Mouse (Mus musculus): Measurements from ENCODE around the gene Asphd1. TPM values are rescaled to one million over a fixed set of nuclear protein-coding genes. Genes with fewer than 3 reads are reported as not detected.

The Asphd1 gene
- polyA plus RNA-seq, 1 experiment from 2014 or later: 6.5 TPM

- Histone ChIP-seq H3K9ac (replicated peaks; ENCODE audit: low read length) (no peak overlapping the region), H3K27me3 (ENCODE audit: control insufficient read depth, insufficient read depth, low read length) (no peaks in the 10 kb centered on the region), H3K9me3 (ENCODE audit: control insufficient read depth, low read length) (no peaks in the 10 kb centered on the region), H3K4me1 (ENCODE audit: control insufficient read depth, insufficient read depth, low read length) (peaks cover 15% of the 10 kb centered on the region), H3K4me3 (replicated peaks; ENCODE audit: low read depth, low read length) (no peak overlapping the region), H3K4me2 (ENCODE audit: low read length) (no peak overlapping the region), H3K27ac (replicated peaks; ENCODE audit: low read depth, low read length) (no peak overlapping the region), H3K36me3 (ENCODE audit: control insufficient read depth, insufficient read depth, low read length) (peaks cover 31% of the 10 kb centered on the region)
- DNase-seq (peak; percentile 43), ATAC-seq (ENCODE audit: low FRiP score, low TSS enrichment) (no peak)
- WGBS: 43% methylated on average over 3 of the region's 3 CpGs
These were observed 2.9 kb downstream of the Asphd1 start for GRCm38 (mm10) chr7:126946530-126946929.

DNA sequence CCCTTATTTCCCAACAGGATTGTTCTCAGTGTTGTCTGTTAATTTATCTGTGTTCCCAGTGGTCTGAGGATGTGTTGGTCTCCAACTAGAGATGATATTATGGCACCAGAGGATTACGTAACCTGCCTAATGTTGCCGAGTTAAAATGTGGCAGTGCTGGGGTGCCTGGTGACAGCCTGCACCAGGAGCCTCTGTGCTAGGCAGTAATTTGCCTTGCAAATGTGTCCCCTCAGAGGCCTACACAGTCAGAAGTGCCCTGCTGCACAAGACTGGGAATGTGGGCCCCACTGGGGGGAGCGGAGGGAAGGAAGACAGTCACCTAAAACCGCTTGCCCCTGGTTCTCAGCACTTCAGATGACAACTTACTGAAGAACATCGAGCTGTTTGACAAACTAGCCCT is 7.6 kb downstream of the Asphd1 start:
- 40% methylated on average over 5 of the region's 5 CpGs for WGBS
- Histone ChIP-seq H3K36me3 (ENCODE audit: control insufficient read depth, insufficient read depth, low read length) (peaks cover 40% of the 10 kb centered on the region), H3K4me3 (replicated peaks; ENCODE audit: low read depth, low read length) (no peak overlapping the region), H3K9ac (replicated peaks; ENCODE audit: low read length) (no peak overlapping the region), H3K4me1 (ENCODE audit: control insufficient read depth, insufficient read depth, low read length) (no peaks in the 10 kb centered on the region), H3K27ac (replicated peaks; ENCODE audit: low read depth, low read length) (no peak overlapping the region), H3K27me3 (ENCODE audit: control insufficient read depth, insufficient read depth, low read length) (no peaks in the 10 kb centered on the region), H3K4me2 (ENCODE audit: low read length) (no peak overlapping the region), H3K9me3 (ENCODE audit: control insufficient read depth, low read length) (no peaks in the 10 kb centered on the region)
- DNase-seq: peak; percentile 11
- no peak for ATAC-seq (ENCODE audit: low FRiP score, low TSS enrichment)

DNA sequence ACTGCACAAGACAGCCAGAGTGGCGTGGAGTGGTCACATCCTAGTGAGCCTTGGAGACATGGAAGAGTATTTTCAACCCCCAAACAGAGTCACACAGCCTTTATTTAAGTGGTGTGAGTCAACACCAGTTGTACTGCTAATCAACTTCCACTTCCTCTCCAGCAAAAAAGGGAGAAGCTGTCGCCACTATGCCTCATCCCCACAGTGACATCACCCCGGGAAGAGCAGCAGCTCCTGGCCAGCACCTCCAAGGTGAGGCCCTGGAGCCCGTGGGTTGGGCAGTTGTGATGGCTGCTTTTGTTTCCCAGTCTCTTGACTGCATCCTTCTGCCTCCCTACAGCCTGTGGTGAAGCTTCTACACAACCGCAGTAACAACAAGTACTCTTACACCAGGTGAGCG is 8.2 kb downstream of the Asphd1 start:
- no peaks in the 10 kb centered on the region for H3K27me3 ChIP-seq (ENCODE audit: control insufficient read depth, insufficient read depth, low read length)
- H3K4me1 ChIP-seq (ENCODE audit: control insufficient read depth, insufficient read depth, low read length): no peaks in the 10 kb centered on the region
- no peaks in the 10 kb centered on the region for H3K9me3 ChIP-seq (ENCODE audit: control insufficient read depth, low read length)
- ATAC-seq (ENCODE audit: low FRiP score, low TSS enrichment): no peak
- H3K27ac ChIP-seq (replicated peaks; ENCODE audit: low read depth, low read length): no peak overlapping the region
- DNase-seq: no peak
- peaks cover 45% of the 10 kb centered on the region for H3K36me3 ChIP-seq (ENCODE audit: control insufficient read depth, insufficient read depth, low read length)
- 61% methylated on average over 6 of the region's 6 CpGs for WGBS
- H3K4me3 ChIP-seq (replicated peaks; ENCODE audit: low read depth, low read length): no peak overlapping the region
- no peak overlapping the region for H3K4me2 ChIP-seq (ENCODE audit: low read length)
- no peak overlapping the region for H3K9ac ChIP-seq (replicated peaks; ENCODE audit: low read length)

DNA sequence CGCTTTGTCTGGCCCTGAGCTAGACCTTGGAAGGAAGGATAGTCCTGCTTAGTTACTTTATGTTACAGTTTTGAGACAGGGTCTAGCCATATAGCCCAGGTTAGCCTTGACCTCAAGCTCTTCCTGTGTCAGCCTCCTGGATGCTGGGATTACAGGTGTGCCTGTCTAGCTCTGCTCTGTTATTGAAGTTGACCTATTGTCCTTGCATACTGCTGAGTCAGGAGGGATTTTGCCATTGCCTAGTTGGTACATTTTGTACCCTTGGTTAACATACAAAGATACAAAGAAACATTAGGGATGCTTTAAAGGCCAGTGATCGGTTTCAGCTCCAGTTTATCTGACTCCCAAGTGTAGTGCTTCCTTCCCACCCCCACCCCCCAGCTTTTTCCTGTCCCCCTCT is 16.7 kb downstream of the Asphd1 start:
- no peak overlapping the region for H3K4me3 ChIP-seq (replicated peaks; ENCODE audit: low read depth, low read length)
- H3K4me2 ChIP-seq (ENCODE audit: low read length): no peak overlapping the region
- 85% methylated on average over 2 of the region's 2 CpGs for WGBS
- H3K27me3 ChIP-seq (ENCODE audit: control insufficient read depth, insufficient read depth, low read length): no peaks in the 10 kb centered on the region
- ATAC-seq (ENCODE audit: low FRiP score, low TSS enrichment): no peak
- H3K27ac ChIP-seq (replicated peaks; ENCODE audit: low read depth, low read length): no peak overlapping the region
- no peak for DNase-seq
- peaks cover 51% of the 10 kb centered on the region for H3K36me3 ChIP-seq (ENCODE audit: control insufficient read depth, insufficient read depth, low read length)
- H3K9me3 ChIP-seq (ENCODE audit: control insufficient read depth, low read length): no peaks in the 10 kb centered on the region
- peaks cover 10% of the 10 kb centered on the region for H3K4me1 ChIP-seq (ENCODE audit: control insufficient read depth, insufficient read depth, low read length)
- H3K9ac ChIP-seq (replicated peaks; ENCODE audit: low read length): no peak overlapping the region

DNA sequence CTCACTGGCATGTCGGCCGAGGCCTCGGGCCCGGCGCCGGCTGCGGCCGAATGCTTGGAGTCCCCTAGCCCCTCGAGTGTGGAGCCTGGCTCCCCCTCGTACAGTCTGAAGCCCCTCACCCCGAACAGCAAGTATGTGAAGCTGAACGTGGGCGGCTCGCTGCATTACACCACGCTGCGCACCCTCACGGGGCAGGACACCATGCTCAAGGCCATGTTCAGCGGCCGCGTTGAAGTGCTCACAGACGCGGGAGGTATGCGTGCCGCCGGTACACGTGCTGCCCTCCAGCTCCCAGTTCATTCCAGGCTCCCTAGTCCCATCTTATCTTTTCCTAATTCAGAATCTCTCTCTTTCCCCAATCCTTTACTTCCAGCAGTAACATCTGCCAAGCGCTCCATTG is 20.3 kb downstream of the Asphd1 start:
- Histone ChIP-seq H3K36me3 (ENCODE audit: control insufficient read depth, insufficient read depth, low read length) (peaks cover 22% of the 10 kb centered on the region), H3K4me2 (ENCODE audit: low read length) (peak overlapping the region; percentile 94), H3K4me3 (replicated peaks; ENCODE audit: low read depth, low read length) (peak overlapping the region; percentile 90), H3K9me3 (ENCODE audit: control insufficient read depth, low read length) (no peaks in the 10 kb centered on the region), H3K27ac (replicated peaks; ENCODE audit: low read depth, low read length) (peak overlapping the region; percentile 80), H3K4me1 (ENCODE audit: control insufficient read depth, insufficient read depth, low read length) (peaks cover 10% of the 10 kb centered on the region), H3K9ac (replicated peaks; ENCODE audit: low read length) (peak overlapping the region; percentile 80), H3K27me3 (ENCODE audit: control insufficient read depth, insufficient read depth, low read length) (no peaks in the 10 kb centered on the region)
- no peak for DNase-seq
- under 1% methylated on average over 27 of the region's 27 CpGs for WGBS
- ATAC-seq (ENCODE audit: low FRiP score, low TSS enrichment): peak; percentile 79

GRCm38 (mm10) chr7:126928384-126929037 is 20.9 kb downstream of the Asphd1 start, which contains the start of gene Kctd13:
Kctd13 (plus strand) TSS chr7:126928879.
- WGBS: 4% methylated on average over 55 of the region's 56 CpGs
- Histone ChIP-seq H3K4me3 (replicated peaks; ENCODE audit: low read depth, low read length) (peak within 1 kb of the TSS; percentile 90), H3K9ac (replicated peaks; ENCODE audit: low read length) (peak within 1 kb of the TSS; percentile 80), H3K4me1 (ENCODE audit: control insufficient read depth, insufficient read depth, low read length) (peaks cover 10% of the 10 kb centered on the region), H3K27ac (replicated peaks; ENCODE audit: low read depth, low read length) (peak within 1 kb of the TSS; percentile 80), H3K9me3 (ENCODE audit: control insufficient read depth, low read length) (no peaks in the 10 kb centered on the region), H3K36me3 (ENCODE audit: control insufficient read depth, insufficient read depth, low read length) (peaks cover 18% of the 10 kb centered on the region), H3K4me2 (ENCODE audit: low read length) (peak within 1 kb of the TSS; percentile 94), H3K27me3 (ENCODE audit: control insufficient read depth, insufficient read depth, low read length) (no peaks in the 10 kb centered on the region)
- DNase-seq: peak; percentile 97
- peak; percentile 94 for ATAC-seq (ENCODE audit: low FRiP score, low TSS enrichment)

DNA sequence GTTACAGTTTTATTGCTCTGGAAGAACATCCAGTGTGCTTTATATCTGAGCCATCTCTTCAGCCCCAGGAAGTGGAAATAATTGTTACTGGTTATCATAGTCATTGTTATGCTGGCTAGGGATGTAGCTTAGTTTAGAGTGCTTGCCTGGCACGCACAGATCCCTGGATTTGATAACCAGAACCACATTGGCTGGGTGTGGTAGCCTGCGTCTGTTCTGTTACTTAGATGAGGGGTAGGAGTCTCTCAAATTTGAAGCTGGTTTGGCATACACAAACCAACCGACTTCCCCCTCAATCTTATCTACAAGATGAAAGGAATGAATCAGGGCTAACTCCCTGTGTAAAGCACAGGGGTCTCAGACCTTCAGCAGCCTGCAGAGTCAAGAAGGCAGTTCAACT is 23.1 kb downstream of the Asphd1 start:
- H3K36me3 ChIP-seq (ENCODE audit: control insufficient read depth, insufficient read depth, low read length): peaks cover 2% of the 10 kb centered on the region
- no peak overlapping the region for H3K4me3 ChIP-seq (replicated peaks; ENCODE audit: low read depth, low read length)
- no peak for ATAC-seq (ENCODE audit: low FRiP score, low TSS enrichment)
- no peak overlapping the region for H3K4me2 ChIP-seq (ENCODE audit: low read length)
- no peaks in the 10 kb centered on the region for H3K27me3 ChIP-seq (ENCODE audit: control insufficient read depth, insufficient read depth, low read length)
- H3K4me1 ChIP-seq (ENCODE audit: control insufficient read depth, insufficient read depth, low read length): peaks cover 20% of the 10 kb centered on the region
- H3K9me3 ChIP-seq (ENCODE audit: control insufficient read depth, low read length): no peaks in the 10 kb centered on the region
- 64% methylated on average over 3 of the region's 3 CpGs for WGBS
- H3K27ac ChIP-seq (replicated peaks; ENCODE audit: low read depth, low read length): no peak overlapping the region
- DNase-seq: no peak
- H3K9ac ChIP-seq (replicated peaks; ENCODE audit: low read length): no peak overlapping the region

- no peak for ATAC-seq (ENCODE audit: low FRiP score, low TSS enrichment)
- H3K9ac ChIP-seq (replicated peaks; ENCODE audit: low read length): no peak overlapping the region
- no peak overlapping the region for H3K4me3 ChIP-seq (replicated peaks; ENCODE audit: low read depth, low read length)
- no peak overlapping the region for H3K4me2 ChIP-seq (ENCODE audit: low read length)
- 51% methylated on average over 5 of the region's 5 CpGs for WGBS
- no peaks in the 10 kb centered on the region for H3K9me3 ChIP-seq (ENCODE audit: control insufficient read depth, low read length)
- no peak overlapping the region for H3K27ac ChIP-seq (replicated peaks; ENCODE audit: low read depth, low read length)
- H3K36me3 ChIP-seq (ENCODE audit: control insufficient read depth, insufficient read depth, low read length): no peaks in the 10 kb centered on the region
- no peaks in the 10 kb centered on the region for H3K27me3 ChIP-seq (ENCODE audit: control insufficient read depth, insufficient read depth, low read length)
- peaks cover 10% of the 10 kb centered on the region; the same call in 1 of the 2 replicates for H3K4me1 ChIP-seq (ENCODE audit: control insufficient read depth, insufficient read depth, low read length)
- DNase-seq: no peak
These were observed 25.4 kb downstream of the Asphd1 start for GRCm38 (mm10) chr7:126923999-126924398.

DNA sequence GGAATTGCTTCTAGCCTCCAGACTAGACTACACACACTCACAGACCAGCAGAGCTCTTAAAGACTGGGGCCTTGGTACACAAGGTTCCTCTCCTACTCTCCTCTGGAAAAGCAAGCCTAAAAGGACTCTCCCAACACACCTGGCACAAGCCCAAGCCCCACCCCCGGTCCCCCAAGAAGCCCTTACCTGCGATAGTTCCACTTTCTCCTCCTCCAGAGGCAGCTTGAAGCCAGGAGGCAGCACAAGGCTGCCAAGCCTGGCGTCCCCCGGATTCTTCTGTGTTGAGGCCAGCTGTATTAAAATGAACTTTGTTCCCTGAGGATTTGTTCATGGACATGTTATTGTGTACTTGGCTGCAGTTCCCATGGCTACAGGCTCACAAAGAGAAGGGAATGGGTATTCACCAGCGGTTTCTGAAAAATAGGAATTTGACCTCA is 26.7 kb downstream of the Asphd1 start, which contains the start of gene Tmem219:
Gene Tmem219 (minus strand): TSS at position 294 of the 437 bp plus-strand sequence.
- WGBS: 9% methylated on average over 5 of the region's 5 CpGs
- H3K4me2 ChIP-seq (ENCODE audit: low read length): peak within 1 kb of the TSS; percentile 35
- DNase-seq (peak; percentile 81), ATAC-seq (ENCODE audit: low FRiP score, low TSS enrichment) (peak; percentile 66; the same call in 1 of the 2 replicates)
- peaks cover 10% of the 10 kb centered on the region; the same call in 1 of the 2 replicates for H3K4me1 ChIP-seq (ENCODE audit: control insufficient read depth, insufficient read depth, low read length)
- H3K4me3 ChIP-seq (replicated peaks; ENCODE audit: low read depth, low read length): peak within 1 kb of the TSS; percentile 7; the same call in 1 of the 2 replicates
- H3K27me3 ChIP-seq (ENCODE audit: control insufficient read depth, insufficient read depth, low read length): no peaks in the 10 kb centered on the region
- H3K9ac ChIP-seq (replicated peaks; ENCODE audit: low read length): no peak within 1 kb of the TSS; the same call in 1 of the 2 replicates
- no peaks in the 10 kb centered on the region for H3K9me3 ChIP-seq (ENCODE audit: control insufficient read depth, low read length)
- no peaks in the 10 kb centered on the region for H3K36me3 ChIP-seq (ENCODE audit: control insufficient read depth, insufficient read depth, low read length)
- H3K27ac ChIP-seq (replicated peaks; ENCODE audit: low read depth, low read length): peak within 1 kb of the TSS; percentile 75

Data from midbrain, embryonic 14.5 days (tissue).